In genomic region chr17:79918484-79919004, GRCm38 (mm10) we compare ENCODE assay signal across 8 mouse cellular contexts. TPM values are rescaled to one million over a fixed set of nuclear protein-coding genes. Genes with fewer than 3 reads are reported as not detected.
DNase-seq lines count a peak whose midpoint lies in the region; ATAC-seq lines count a peak whose summit lies in the region.
"Had no signal": no experiment of that assay in that cellular context is flagged by ENCODE, and none has a peak within 500 bp of the region (broad histone marks: within the 10 kb centered on the region; RNA-seq: fewer than 3 reads in every experiment).

No protein-coding gene starts in this region.

- H3K4me1 ChIP-seq in liver, embryonic 13.5 days (replicated peaks), result peaks cover 43% of the 10 kb centered on the region
- no peaks in the 10 kb centered on the region for H3K4me1 ChIP-seq in forebrain, embryonic 14.5 days (ENCODE audit: control insufficient read depth, insufficient read depth, low read length)

- no peaks in the 10 kb centered on the region for H3K36me3 ChIP-seq in liver, embryonic 13.5 days
- H3K36me3 ChIP-seq in forebrain, embryonic 14.5 days (ENCODE audit: control insufficient read depth, insufficient read depth, low read length), result no peaks in the 10 kb centered on the region

- intact Hi-C loops in left cerebral cortex, postnatal 25 days (cut with DNase I), result no loop called here

- peak; percentile 26 to 61 for DNase-seq in spleen, postnatal 4 days (ENCODE audit: low spot score in 2 of 2)
- no peak for DNase-seq in spleen, postnatal 14 days (ENCODE audit: low spot score in 2 of 2)
- peak; percentile 71 for DNase-seq in liver, embryonic 13.5 days
- DNase-seq in forebrain, embryonic 14.5 days (ENCODE audit: low spot score), result no peak
- no peak for DNase-seq in spleen, adult 18-20 months
- no peak for DNase-seq in left cerebral cortex, postnatal 25 days (ENCODE audit: low spot score in 2 of 2)
- DNase-seq: gastrocnemius, postnatal 10 days had no signal

- peak overlapping the region; percentile 48 for H3K9ac ChIP-seq in liver, embryonic 13.5 days
- H3K9ac ChIP-seq in forebrain, embryonic 14.5 days (ENCODE audit: low read length), result no peak overlapping the region

- peak; percentile 69; the same call in 1 of the 2 replicates for ATAC-seq in erythroid progenitor cell, adult 5-6 weeks (replicated peaks; ENCODE audit: low FRiP score, poor library complexity, severe bottlenecking)
- ATAC-seq in liver, embryonic 13.5 days (ENCODE audit: low read depth), result peak; percentile 94
- no peak for ATAC-seq in forebrain, embryonic 14.5 days

- H3K4me2 ChIP-seq in liver, embryonic 13.5 days, result peak overlapping the region; percentile 63
- no peak overlapping the region for H3K4me2 ChIP-seq in forebrain, embryonic 14.5 days (ENCODE audit: low read length)

- H3K4me3 ChIP-seq in liver, embryonic 13.5 days (replicated peaks), result peak overlapping the region; percentile 38
- H3K4me3 ChIP-seq in forebrain, embryonic 14.5 days (ENCODE audit: low read depth, low read length), result no peak overlapping the region

- no peaks in the 10 kb centered on the region for H3K9me3 ChIP-seq in liver, embryonic 13.5 days (replicated peaks)
- no peaks in the 10 kb centered on the region for H3K9me3 ChIP-seq in forebrain, embryonic 14.5 days (replicated peaks; ENCODE audit: control insufficient read depth, low read length)

- no peaks in the 10 kb centered on the region for H3K27me3 ChIP-seq in liver, embryonic 13.5 days
- H3K27me3 ChIP-seq in forebrain, embryonic 14.5 days (replicated peaks; ENCODE audit: control insufficient read depth, insufficient read depth, low read length), result no peaks in the 10 kb centered on the region

- WGBS in liver, embryonic 13.5 days (ENCODE audit: insufficient replicate concordance), result 9% methylated on average over 9 of the region's 9 CpGs
- WGBS in forebrain, embryonic 14.5 days, result 31% methylated on average over 9 of the region's 9 CpGs

- H3K27ac ChIP-seq in liver, embryonic 13.5 days, result peak overlapping the region; percentile 72
- H3K27ac ChIP-seq in forebrain, embryonic 14.5 days (ENCODE audit: low read depth, low read length), result no peak overlapping the region

RNA-seq across cellular contexts. Expression of gene Atl2, which starts 22.6 kb away (rescaled TPM):
- total RNA-seq in erythroid progenitor cell, adult 5-6 weeks (2015; ENCODE audit: low replicate concordance), result 134 and 176 TPM in 2 replicates
- total RNA-seq in erythroid progenitor cell, adult 5-6 weeks (2017; ENCODE audit: low replicate concordance), result 139 and 203 TPM in 2 replicates
- 31.7 and 40.2 TPM in 2 replicates for polyA plus RNA-seq in liver, embryonic 13.5 days (2015; fragmentation: Nextera tagmentation; extraction: Ambion mirVana)
- polyA plus RNA-seq in forebrain, embryonic 14.5 days (2014; fragmentation: Nextera tagmentation; extraction: Ambion mirVana), result 28.2 and 35.2 TPM in 2 replicates
- total RNA-seq in left cerebral cortex, postnatal 25 days (2021), result 10 to 100 TPM; 65.0 to 71.0 TPM

Comparison
In these comparisons a context has a peak if more than half of its experiments do, and no peak if none do; other contexts are left out.
1. DNase-seq: peak in spleen, postnatal 4 days (2 of 2) and liver, embryonic 13.5 days (single experiment); none in spleen, postnatal 14 days (0 of 2), forebrain, embryonic 14.5 days (single experiment), spleen, adult 18-20 months (0 of 2) and left cerebral cortex, postnatal 25 days (0 of 2).